Mouse (Mus musculus) 3134 (cell line): ENCODE data around the gene Plekha5.

Source experiments
- DNase-seq: peaks from one replicate; pipeline ENCODE4 v3.0.0-alpha.2; 2011; ENCODE audit warnings: low spot score; ENCODE audit not compliant: insufficient read length; ENCODE audit errors: extremely low read depth

Gene Plekha5

GRCm38 (mm10) chr6:140606534-140606933 is 182.7 kb downstream of the Plekha5 start:
- no peak for DNase-seq

GRCm38 (mm10) chr6:140608666-140609065 is 184.8 kb downstream of the Plekha5 start:
- DNase-seq: no peak

GRCm38 (mm10) chr6:140609533-140609932 is 185.7 kb downstream of the Plekha5 start:
- no peak for DNase-seq

DNA sequence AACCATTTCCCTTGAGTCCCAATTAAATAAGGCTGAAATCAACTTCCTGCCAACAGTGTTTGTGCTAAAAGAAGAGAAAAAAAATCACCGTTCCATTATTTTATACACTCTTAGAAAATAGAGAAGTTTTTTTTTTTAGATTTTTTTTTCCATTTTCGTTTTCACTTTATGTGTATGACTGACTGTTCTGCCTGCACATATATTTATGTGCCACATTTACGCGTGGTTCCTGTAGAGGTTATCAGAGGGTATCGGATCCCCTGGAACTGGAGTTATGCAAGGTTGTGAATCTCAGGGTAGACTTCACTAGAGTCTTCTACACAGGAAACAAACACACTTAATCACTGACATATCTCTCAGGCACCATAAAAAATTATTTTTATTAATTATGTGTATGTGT is 186.3 kb downstream of the Plekha5 start:
- no peak for DNase-seq

GRCm38 (mm10) chr6:140611282-140611681 is 187.4 kb downstream of the Plekha5 start:
- DNase-seq: no peak

DNA sequence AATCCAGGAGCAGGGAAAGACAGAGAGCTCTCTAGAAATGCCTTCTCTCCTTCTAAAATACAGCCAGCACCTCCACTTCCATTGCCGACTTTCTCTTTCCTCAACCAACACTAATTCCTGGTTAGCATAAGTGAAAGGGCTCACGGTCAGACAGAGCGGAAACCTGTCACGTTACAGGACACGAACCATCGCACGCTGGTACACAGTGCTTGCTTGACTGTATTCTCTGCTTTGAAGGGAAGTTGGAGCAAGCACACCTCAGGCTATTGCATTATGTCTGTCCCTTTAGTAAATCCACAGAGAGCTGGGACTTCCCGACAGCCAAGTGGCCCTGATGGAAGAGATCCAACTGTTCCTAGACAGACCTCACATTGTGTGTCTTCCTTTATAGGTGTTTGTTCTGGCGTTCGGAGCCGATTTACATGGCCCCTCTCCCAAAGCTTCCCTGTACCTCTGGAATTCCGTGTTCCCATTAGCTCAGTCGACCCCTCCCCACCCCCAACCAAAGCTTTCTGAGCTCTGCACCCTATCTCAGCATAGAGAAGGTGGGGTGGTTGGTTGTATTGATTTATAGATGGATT is 188.1 kb downstream of the Plekha5 start:
- no peak for DNase-seq

DNA sequence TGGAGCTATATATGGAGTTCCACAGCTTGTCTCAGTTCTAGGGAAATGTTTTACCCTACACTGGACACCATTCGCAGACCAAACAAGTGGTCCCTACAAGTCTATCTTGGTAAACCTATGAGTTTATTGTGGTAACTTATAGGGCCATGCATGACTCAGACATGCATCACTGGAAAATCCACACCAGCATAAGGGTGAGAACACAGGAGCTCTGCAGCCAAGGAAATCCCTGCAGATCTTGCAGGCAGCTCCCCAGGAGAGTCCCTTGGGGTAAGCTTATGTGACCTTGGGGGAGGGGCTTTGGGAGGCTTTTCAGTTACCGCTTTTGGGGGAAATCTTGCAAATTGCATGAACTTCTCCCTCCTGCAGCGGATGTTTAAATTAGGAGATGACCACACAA is 190.0 kb downstream of the Plekha5 start:
- DNase-seq: no peak

DNA sequence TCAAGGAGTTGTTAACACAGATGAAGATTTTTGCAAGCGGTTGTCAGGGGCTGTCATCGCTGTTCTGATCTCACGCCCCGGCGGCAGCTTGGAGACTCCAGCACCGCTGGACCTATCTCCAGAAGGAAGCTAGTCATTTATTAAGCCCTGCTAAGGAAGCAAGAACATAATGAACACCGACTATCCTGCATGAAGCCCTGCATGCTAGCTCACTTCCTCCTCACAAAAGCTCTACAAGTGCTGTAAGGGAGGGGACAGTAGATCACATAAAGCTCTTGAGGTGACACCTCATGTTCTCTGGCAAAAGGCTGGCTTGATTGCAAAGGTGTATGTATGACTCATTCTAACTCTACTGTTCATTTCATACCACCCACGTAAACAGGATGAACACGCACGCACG is 190.9 kb downstream of the Plekha5 start:
- DNase-seq: no peak

DNA sequence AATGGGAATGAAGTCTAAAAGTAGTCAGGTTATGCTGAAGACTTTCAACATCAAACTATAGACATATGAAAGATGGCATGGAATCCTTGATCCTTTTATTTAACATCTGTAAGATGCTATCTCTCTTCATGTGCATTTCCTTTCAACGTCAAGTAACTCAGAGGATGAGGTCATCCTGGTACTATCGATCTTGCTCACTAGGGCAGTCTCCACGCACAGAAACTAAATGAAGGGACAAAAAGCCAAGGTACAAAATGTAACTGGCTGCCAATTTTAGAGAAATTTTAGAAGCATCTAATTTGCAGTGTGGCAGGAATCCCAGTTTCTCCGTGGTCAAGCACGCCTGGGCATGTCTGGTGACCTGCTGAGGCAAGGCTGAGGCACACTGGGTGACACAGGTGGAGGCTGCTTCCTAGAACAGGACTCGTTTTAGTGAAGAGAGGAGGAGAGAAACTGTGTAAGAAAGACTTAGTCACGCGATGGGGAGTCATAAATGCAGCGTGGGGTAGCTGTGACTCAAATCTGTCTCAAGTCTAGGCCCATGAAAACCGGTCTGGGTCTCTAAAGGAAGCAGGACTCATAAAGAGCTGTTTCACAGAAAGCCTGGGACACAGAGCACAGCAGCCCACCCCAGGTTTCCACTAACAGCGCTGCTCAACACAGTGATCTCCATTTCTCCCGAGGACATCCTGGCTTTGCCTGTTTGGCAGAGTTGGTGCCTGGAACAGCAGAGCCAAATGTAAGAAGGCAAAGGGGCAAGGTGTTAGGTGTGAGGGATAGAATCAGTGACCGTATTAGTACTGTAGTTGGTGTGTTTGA is 196.9 kb downstream of the Plekha5 start:
- DNase-seq: peak; percentile 64

DNA sequence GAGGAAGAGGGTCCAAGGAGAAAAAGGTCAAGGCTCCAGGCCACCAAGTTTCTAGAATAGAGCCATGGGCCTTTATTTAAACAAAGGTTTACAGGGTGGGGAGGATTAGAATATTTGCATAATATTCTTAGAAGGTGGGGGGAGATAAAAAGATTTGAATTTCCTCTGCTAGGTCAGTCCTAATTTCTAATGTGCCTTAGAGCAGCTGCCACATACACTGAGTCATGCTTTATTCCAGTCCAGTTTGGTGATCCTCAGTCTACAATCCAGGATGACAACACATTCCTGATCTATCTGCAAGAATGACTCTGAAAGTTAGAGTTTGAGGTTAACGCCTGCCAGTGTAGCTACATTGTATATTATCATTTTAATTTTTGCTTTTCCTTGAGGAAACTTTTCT is 197.8 kb downstream of the Plekha5 start:
- peak; percentile 34 for DNase-seq

GRCm38 (mm10) chr6:140622391-140623225 is 198.8 kb downstream of the Plekha5 start, which contains the start of gene Aebp2:
Gene Aebp2, plus strand, starts transcription at chr6:140622663.
- DNase-seq: no peak

DNA sequence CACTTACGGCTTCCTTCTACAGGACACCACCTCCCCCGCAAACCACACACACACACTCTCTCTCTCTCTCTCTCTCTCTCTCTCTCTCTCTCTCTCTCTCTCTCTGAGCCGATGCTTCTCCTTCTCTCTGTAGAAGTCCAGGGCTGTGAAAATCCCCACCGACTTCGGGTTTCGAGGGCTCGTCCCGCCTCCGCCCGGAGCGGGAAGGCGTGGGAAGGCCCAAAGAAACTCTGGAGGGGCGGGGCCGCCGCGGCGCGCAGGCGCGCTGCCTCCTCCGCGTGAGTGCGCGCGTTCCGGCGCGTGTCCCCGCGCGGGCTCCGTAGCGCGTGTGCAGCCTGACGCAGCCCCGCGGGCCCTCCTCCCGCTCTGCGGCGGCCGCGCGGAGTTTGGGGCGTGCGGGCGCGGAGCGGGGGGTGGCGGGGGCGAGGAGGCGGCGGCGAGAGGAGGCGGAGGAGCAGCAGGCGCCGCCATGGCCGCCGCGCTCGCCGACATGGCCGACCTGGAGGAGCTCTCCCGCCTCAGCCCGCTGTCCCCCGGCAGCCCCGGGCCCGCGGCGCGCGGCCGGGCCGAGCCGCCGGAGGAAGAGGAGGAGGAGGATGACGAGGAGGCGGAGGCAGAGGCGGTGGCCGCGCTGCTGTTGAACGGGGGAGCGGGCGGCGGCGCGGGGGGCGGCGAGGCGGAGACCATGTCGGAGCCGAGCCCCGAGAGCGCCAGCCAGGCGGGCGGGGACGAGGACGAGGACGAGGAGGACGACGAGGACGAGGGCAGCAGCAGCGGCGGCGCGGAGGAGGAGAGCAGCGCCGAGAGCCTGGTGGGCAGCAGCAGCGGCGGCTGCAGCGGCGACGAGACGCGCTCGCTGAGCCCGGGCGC is 199.6 kb downstream of the Plekha5 start:
- DNase-seq: peak; percentile 97

DNA sequence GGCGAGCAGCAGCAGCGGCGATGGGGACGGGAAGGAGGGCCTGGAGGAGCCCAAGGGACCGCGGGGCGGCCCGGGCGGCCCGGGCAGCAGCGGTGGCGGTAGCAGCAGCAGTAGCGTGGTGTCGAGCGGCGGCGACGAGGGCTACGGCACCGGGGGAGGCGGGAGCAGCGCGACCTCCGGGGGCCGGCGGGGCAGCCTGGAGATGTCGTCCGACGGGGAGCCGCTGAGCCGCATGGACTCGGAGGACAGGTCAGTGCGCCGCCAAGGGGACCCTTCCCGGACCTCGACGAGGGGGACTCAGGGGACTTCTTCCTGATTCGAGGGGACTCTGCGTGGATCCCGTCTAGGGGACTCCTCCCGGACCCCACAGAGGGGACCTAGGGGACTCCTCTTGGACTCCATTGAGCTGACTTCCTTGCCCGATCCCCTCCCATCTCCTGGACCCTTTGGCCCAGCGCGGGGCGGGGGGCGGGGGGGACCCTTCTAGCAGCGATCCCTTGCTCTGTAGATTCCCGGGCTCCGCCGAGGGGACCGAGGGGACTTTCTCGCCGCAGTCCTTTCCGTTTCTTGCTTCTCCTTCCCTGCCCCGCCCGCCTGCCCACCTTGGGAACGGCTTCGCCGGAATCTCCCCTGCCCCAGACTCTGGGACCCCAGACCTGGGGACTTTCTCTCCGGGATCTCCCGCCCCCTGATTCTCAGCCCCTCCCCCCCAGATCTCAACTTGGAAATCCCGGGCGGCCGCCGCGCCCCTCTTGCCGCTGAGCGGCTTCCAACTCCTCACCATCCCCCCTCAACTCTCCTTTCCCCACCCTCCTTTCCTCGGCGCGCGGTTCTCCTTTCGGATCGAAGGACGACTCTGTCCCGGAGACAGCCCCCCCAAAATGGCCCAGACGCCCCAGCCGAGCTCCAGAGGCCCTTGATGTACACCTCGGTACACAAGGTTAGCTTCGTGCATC is 200.5 kb downstream of the Plekha5 start:
- DNase-seq: peak; percentile 65

DNA sequence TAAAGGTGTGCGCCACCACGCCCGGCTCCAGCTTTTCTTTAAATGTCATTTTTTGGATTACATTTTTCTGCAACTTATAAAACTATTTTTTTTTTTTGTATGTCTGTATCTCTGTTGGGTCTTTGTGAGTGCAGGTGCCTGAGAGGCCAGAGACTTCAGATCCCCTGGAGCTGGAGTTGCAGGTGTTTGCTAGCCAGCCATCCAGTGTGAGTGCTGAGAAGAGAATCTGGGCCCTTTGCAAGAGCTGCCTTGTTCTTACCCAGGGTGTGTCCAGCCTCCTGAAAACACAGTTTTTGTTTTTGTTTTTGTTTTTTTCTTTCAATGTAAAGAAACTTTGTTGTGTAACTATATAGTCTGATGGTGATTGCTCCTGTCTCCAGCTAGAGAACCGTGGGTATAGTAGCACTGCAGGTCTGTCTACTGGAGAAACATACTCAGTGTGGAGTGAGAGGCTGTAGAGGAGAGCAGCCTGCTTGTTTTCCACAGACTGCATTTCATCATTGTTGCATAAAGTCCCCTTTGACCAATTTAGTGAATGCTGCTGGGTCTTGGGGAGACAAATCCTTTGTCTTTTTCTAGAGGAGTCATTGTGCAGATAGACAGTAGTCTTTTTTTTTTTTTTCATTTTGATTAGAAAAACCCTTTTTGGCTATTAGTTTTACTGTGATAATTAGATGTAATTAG is 205.5 kb downstream of the Plekha5 start:
- DNase-seq: no peak

DNA sequence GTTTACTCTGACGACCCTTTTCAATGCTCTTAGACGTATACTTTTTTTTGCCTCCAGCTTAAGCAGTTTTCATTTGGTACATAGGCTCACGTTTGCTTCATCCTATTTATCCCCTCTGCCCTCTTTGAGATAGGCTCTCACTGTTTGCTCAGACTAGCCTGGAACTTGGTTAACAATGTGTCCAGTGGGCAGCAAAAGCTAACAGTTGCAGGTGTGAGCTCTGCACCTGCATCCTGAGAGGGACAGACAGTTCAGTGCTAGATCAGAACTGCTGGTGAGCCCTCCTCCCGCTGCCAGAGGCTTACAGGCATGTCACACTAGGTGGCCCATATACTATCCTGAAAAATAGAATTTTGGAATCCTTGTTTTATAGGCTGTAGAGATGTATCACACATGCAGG is 206.5 kb downstream of the Plekha5 start:
- DNase-seq: no peak

DNA sequence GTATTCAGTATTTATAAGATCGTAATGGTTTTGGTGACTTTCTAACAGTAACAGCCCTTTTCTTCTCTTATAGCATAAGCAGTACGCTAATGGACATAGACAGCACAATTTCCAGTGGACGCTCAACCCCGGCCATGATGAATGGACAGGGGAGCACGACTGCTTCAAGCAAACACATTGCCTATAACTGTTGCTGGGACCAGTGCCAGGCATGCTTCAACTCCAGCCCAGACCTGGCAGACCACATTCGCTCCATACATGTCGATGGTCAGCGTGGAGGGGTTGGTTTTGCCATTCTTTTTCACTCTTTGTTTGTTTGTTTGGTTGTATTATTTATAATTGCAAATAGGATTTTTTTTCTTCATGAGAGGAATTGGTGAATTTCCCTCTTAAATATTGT is 209.8 kb downstream of the Plekha5 start:
- no peak for DNase-seq

DNA sequence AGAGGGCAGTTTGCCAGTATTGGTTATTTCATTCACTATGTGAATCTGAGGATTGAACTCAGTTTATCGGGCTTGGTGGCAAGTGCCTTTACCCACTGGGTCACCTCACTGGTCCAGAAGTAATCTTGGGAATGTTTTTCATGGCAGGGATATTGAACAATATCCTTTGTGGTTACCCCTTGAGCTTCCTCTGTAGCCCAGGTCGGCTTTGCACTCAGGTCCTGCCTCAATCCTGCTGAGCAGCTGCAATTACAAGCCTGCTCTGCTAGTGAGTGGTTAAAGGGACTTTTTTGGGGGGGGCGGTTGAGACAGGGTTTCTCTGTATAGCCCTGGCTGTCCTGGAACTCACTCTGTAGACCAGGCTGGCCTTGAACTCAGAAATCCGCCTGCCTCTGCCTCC is 212.4 kb downstream of the Plekha5 start:
- DNase-seq: no peak

DNA sequence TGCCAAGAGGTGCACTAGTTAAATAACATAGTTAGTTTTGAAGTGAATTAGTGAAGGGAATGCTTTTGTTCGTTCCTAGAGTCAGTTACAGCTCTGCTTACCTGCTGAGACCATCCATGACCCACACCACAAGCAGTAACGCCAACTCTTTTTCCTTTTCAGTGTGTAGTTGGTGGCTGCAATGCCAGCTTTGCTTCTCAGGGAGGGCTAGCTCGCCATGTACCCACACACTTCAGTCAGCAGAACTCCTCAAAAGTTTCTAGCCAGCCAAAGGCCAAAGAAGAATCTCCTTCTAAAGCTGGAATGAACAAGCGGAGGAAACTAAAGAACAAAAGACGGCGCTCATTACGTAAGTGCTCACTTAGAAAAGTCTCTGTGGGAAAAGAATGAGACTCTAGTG is 218.2 kb downstream of the Plekha5 start:
- DNase-seq: no peak

DNA sequence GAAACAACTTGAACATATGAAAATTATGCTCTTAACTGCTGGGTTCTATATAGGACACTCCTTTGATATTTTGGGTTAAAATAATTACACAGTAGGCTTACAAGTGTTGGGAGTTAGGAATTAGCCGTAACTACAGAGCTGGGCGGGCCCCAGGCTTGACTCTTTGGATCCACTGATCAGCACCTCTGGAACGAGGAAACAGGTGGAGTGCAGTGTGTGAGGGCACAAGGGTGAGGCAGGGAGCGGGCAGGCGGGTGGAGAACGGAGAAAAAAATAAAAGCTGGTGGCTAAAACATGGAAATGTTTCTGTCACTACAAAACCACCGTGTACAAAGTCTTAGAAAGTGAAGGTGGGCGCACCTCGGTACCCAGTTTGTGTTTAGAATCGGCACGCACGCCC is 218.8 kb downstream of the Plekha5 start:
- DNase-seq: no peak
